Mouse (Mus musculus) bone marrow macrophage, adult 2 months (primary cell): ENCODE measurements around the gene Gm45623.

Source experiments
- CTCF ChIP-seq: IDR thresholded peaks from 2 replicates; pipeline ENCODE4 v1.5.1; 2012; ENCODE audit warnings: low read depth, mild to moderate bottlenecking, low read length, moderate library complexity
- POLR2A ChIP-seq: IDR thresholded peaks from 2 replicates; pipeline ENCODE4 v1.6.1; 2012; ENCODE audit warnings: mild to moderate bottlenecking, low read depth, low read length, borderline replicate concordance

- TF ChIP-seq CTCF (peak; percentile 87), POLR2A (no peak)
Observed at GRCm38 (mm10) chr13:56758492-56758891, 4.9 kb upstream of the Gm45623 start.
